Mouse (Mus musculus) small intestine, adult 2 months (tissue): ENCODE results near the gene Tcf15. TPM values are rescaled to one million over a fixed set of nuclear protein-coding genes. Genes with fewer than 3 reads are reported as not detected.

Experiments used
- H3K27ac ChIP-seq: fragments of 200-500 bp; 2 replicates; pipeline ENCODE4 v1.5.1; 2012; ENCODE audit warnings: low read depth, low read length, control low read depth, inconsistent platforms; ENCODE audit not compliant: insufficient read depth
- H3K27me3 ChIP-seq: fragments of 200-500 bp; 2 replicates; pipeline ENCODE4 v1.6.1; 2012; ENCODE audit warnings: mild to moderate bottlenecking, moderate library complexity, low read length, inconsistent platforms; ENCODE audit not compliant: control insufficient read depth, insufficient read depth
- H3K36me3 ChIP-seq: fragments of 200-500 bp; 2 replicates; pipeline ENCODE4 v1.6.1; 2012; ENCODE audit warnings: mild to moderate bottlenecking, low read length, control low read depth, inconsistent platforms; ENCODE audit not compliant: control insufficient read depth, insufficient read depth
- H3K4me1 ChIP-seq: fragments of 200-500 bp; 2 replicates; pipeline ENCODE4 v1.6.1; 2012; ENCODE audit warnings: low read length, inconsistent platforms, mixed read lengths; ENCODE audit not compliant: control insufficient read depth, insufficient read depth, insufficient read length
- H3K4me3 ChIP-seq: fragments of 200-500 bp; 2 replicates; pipeline ENCODE4 v1.5.1; 2012; ENCODE audit warnings: low read depth, mild to moderate bottlenecking, control low read depth, inconsistent platforms, low read length, moderate library complexity
- CTCF ChIP-seq: fragments of 200-500 bp; IDR thresholded peaks from 2 replicates; pipeline ENCODE4 v1.5.1; 2012; ENCODE audit warnings: low read depth, mild to moderate bottlenecking, control low read depth, inconsistent platforms, low read length, moderate library complexity, mixed read lengths; ENCODE audit not compliant: insufficient replicate concordance, insufficient read length; ENCODE audit errors: extremely low read depth
- POLR2A ChIP-seq: fragments of 200-500 bp; IDR thresholded peaks from 2 replicates; pipeline ENCODE4 v1.6.1; 2012; ENCODE audit warnings: low read depth, mild to moderate bottlenecking, control low read depth, inconsistent platforms, low read length, moderate library complexity
- WGBS: fragments of 180-500 bp; shearing (Covaris S2); methylation state at CpG from one replicate; pipeline ENCODE4 v1.1.7; 2018; 5-methylcytosine and 5-hydroxymethylcytosine counted together
- polyA plus RNA-seq: library from polyadenylated mRNA; depleted of rRNA; stranded (reverse); fragments of >200 nt; gene quantifications from 2 replicates; pipeline ENCODE4 v1.2.3, GENCODE M21; 2012; rRNA removed

The Tcf15 gene
- polyA plus RNA-seq, 1 experiment: 5.6 TPM

DNA sequence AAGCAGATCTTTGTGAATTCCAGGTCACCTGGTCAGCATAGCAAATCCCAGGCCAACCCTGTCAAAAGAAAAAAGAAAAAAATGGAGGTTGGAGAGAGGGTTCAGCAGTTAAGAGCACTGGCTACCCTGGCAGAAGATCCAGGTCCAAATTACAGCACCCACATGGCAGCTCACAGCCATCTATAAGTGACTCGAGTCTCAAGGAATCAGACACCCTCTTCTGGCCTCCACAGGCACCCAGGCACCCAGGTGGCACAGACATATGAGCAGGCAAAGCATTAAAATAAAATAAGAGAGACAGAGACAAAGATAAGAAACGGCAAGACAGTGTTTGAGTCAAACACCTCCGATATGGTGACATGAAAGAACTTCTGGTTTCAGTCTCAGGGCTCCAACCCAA, 53.5 kb downstream of the Tcf15 start:
- no peak overlapping the region for H3K27ac ChIP-seq
- no peaks in the 10 kb centered on the region for H3K27me3 ChIP-seq
- no peak overlapping the region for H3K4me3 ChIP-seq
- 35% methylated on average over 3 of the region's 3 CpGs for WGBS
- no peaks in the 10 kb centered on the region for H3K36me3 ChIP-seq
- TF ChIP-seq POLR2A (no peak), CTCF (no peak)
- H3K4me1 ChIP-seq: no peaks in the 10 kb centered on the region

DNA sequence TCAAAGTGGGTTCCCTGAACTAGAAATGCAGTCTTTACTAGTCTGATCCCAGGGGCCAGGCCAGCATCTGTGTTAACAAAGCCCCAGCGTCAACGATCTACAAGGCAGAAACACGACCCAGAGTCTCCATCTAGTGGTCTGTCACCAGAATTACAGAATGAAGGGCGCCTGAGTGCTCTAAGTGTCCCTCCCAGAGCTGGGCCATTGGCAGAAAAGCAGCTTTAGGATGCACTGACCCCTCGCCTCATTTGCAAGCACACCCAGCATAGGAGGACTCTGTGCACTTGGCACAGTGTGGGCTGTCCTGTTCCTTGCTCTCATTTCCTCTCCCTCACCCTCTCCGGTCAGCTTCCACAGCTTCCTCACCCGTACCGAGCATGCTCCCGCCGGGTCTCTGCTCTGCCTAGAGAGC, 53.9 kb downstream of the Tcf15 start:
- H3K36me3 ChIP-seq: no peaks in the 10 kb centered on the region
- no peak overlapping the region for H3K4me3 ChIP-seq
- no peak overlapping the region for H3K27ac ChIP-seq
- no peaks in the 10 kb centered on the region for H3K4me1 ChIP-seq
- 42% methylated on average over 10 of the region's 10 CpGs for WGBS
- H3K27me3 ChIP-seq: no peaks in the 10 kb centered on the region
- TF ChIP-seq CTCF: peak; percentile 81; the same call in 1 of the 2 replicates
- no peak for TF ChIP-seq POLR2A

Other genes with a start within 250 kb of the Tcf15 start
- 0.15 and 0.25 TPM in 2 replicates for gene Angpt4, start 232.4 kb upstream of the Tcf15 start, polyA plus RNA-seq
- 10.7 and 14.0 TPM in 2 replicates for gene Fam110a, start 163.3 kb upstream of the Tcf15 start, polyA plus RNA-seq
- gene Slc52a3, start 147.1 kb upstream of the Tcf15 start, polyA plus RNA-seq: 26.8 and 274 TPM in 2 replicates
- 0.03 TPM in 1 of 2 replicates, not detected in the other for gene Scrt2, start 62.0 kb upstream of the Tcf15 start, polyA plus RNA-seq
- 184 and 579 TPM in 2 replicates for gene Srxn1, start 38.0 kb upstream of the Tcf15 start, polyA plus RNA-seq
- 2.6 and 10.1 TPM in 2 replicates for gene Csnk2a1, start 83.3 kb downstream of the Tcf15 start, polyA plus RNA-seq
- 23.4 and 49.6 TPM in 2 replicates for gene Tbc1d20, start 150.3 kb downstream of the Tcf15 start, polyA plus RNA-seq
- 185 and 340 TPM in 2 replicates for gene Rbck1, start 189.1 kb downstream of the Tcf15 start, polyA plus RNA-seq
- gene Trib3, start 200.5 kb downstream of the Tcf15 start, polyA plus RNA-seq: 5.1 and 23.5 TPM in 2 replicates
- gene Nrsn2, start 233.1 kb downstream of the Tcf15 start, polyA plus RNA-seq: 0.36 and 0.51 TPM in 2 replicates